Mouse (Mus musculus): Measurements from ENCODE around the gene C2cd4a.

Gene C2cd4a

DNA sequence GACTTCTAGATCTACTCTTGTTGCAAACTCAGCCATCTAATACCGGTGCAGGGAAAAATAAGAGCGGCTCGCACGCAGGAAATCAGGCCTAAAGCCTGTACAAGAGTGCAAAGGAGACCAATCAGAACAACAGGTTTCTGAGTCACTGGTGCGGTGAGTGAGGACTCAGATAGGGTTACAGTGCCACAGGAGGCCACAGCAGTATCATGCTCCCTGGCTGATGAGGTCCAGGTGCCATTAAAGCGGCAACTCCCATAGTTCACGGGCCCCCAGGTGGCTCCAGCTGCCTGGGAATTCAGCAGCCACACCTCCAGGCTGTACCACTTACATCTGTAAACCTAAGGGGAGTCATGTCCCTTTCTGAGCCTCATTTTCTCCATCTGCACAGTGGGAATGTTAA is 45.8 kb downstream of the C2cd4a start:
- no peak for DNase-seq (ENCODE audit: low spot score)

DNA sequence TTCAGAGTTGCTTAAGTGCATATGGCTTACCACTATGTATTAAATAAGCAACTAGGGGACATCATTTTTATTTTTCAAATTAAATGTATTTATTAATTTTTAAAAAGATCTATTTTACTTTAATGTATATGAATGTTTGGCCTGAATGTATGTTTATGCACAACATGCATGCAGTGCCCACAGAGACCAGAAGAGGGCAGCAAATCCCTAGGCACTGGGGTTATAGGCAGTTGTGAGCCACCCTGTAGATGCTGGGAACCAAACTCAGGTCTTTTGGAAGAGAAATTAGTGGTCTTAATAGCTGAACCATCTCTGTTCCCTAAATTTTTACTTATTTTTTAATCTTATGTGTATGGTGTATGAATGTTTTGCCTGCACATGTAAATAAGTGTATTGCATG is 48.2 kb downstream of the C2cd4a start:
- no peak for DNase-seq (ENCODE audit: low spot score)

DNA sequence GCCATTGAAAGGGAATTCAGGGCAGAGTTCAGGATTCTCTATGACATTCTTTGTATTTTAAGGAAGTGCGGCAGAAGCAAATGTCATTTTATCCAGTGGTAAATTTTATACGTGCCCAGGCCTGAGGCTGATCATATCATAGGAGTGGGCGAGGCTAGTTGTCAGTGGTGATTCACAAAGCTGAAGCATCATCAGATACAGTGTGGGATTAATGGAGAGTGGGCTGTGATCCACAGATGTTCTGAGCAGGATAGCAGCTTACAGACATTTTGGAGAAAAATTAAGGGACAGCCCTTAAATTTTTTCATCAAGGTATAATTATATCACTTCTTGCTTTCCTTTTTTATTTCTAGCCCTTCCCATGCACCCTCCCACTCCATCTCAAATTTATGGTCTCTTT is 48.7 kb downstream of the C2cd4a start:
- DNase-seq (ENCODE audit: low spot score), result no peak

DNA sequence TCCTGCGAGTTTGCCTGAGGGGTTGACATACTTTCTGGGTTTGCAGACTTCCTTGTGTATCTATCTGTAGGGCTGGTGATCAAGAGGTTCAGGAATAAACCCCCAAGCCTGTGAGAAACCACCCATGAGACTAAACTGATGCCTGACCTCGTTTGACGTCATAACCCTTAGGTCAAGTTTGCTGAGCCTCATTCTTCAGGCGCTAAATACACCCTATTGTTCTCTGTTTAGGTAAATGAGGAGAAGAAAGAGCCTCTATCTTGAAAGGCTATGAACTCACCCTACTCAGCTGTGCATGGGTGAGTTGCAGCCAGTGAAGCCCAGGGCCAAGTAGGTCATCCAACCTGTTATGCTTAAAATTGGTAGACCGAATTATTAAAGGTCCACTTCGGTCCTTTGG is 49.3 kb downstream of the C2cd4a start:
- DNase-seq (ENCODE audit: low spot score), result no peak
